Mouse (Mus musculus) forebrain, embryonic 10.5 days (tissue): ENCODE measurements around the gene Tex14. TPM values are rescaled to one million over a fixed set of nuclear protein-coding genes. Genes with fewer than 3 reads are reported as not detected.

ENCODE experiments used
- DNase-seq: peaks from one replicate; pipeline ENCODE4 v3.0.0-alpha.2; 2017; ENCODE audit warnings: low spot score; ENCODE audit errors: extremely low spot score
- H3K27ac ChIP-seq: fragments of 300-500 bp; sonication (generic); 2 replicates; pipeline ENCODE4 v1.5.1; 2016; ENCODE audit warnings: mild to moderate bottlenecking
- H3K27me3 ChIP-seq: fragments of 300-500 bp; sonication (generic); 2 replicates; pipeline ENCODE4 v1.6.1; 2016; ENCODE audit warnings: mild to moderate bottlenecking; ENCODE audit not compliant: poor library complexity, severe bottlenecking
- H3K36me3 ChIP-seq: fragments of 300-500 bp; sonication (generic); replicated peaks from 2 replicates; pipeline ENCODE4 v1.6.1; 2016; ENCODE audit warnings: mild to moderate bottlenecking, moderate library complexity
- H3K4me1 ChIP-seq: fragments of 300-500 bp; sonication (generic); 2 replicates; pipeline ENCODE4 v1.6.1; 2016
- H3K4me3 ChIP-seq: fragments of 300-500 bp; sonication (generic); 2 replicates; pipeline ENCODE4 v1.5.1; 2016; ENCODE audit warnings: mild to moderate bottlenecking, moderate library complexity
- H3K9me3 ChIP-seq: fragments of 300-500 bp; sonication (generic); 2 replicates; pipeline ENCODE4 v1.6.1; 2016; ENCODE audit warnings: mild to moderate bottlenecking, moderate library complexity
- WGBS: fragments of 180-500 bp; shearing (Covaris S2); methylation state at CpG from one replicate; pipeline ENCODE4 v1.1.7; 2016; 5-methylcytosine and 5-hydroxymethylcytosine counted together
- polyA plus RNA-seq: library from polyadenylated mRNA; unstranded; fragments of >200 nt; fragmentation: Nextera tagmentation; extraction: Ambion mirVana; gene quantifications from 2 replicates; pipeline ENCODE4 v1.2.1, GENCODE M21; 2016

Gene Tex14
- polyA plus RNA-seq, 1 experiment from 2014 or later = not detected

DNA sequence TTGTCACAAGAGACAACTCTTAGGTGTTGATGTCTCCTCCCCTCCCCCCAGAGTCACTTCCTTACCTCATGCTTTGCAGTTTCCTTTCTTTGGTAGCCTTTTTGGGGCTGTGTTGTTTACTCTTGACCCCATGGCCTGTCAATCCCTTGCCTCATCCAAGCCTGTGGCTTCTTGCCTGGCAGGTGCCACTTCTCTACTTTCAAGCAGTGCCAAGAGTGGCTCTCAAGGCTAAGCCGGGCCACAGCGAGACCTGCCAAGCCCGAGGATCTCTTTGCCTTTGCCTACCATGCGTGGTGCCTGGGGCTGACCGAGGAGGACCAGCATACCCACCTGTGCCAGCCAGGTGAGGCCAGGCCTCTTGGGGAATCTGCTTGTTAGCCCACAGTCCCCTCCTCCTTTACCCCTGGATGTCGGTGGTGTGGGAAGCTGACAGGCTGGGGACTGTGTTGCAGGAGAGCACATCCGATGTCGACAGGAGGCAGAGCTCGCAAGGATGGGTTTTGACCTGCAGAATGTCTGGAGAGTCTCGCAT is 195.5 kb downstream of the Tex14 start:
- DNase-seq = no peak
- WGBS = 95% methylated on average over 10 of the region's 10 CpGs
- Histone ChIP-seq H3K36me3 (peaks cover 92% of the 10 kb centered on the region), H3K4me3 (no peak overlapping the region), H3K27ac (no peak overlapping the region), H3K9me3 (no peaks in the 10 kb centered on the region), H3K4me1 (peaks cover 22% of the 10 kb centered on the region), H3K27me3 (no peaks in the 10 kb centered on the region)

DNA sequence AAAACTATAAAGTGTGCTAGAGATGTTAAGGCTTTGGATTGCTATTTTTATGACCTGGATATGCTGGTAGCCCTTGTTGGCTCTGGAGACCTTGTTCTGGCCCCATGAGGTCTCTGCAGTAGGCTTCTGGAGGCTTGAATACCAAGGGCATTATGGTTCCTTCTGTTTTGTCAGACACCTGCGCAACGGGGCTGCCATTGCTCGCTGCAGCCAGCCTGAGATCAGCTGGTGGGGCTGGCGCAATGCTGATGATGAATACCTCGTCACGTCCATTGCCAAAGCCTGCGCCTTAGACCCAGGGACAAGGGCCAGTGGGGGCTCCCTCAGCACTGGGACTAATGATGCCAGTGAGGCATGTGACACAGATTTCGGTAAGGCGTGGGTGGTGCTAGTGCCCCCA is 197.4 kb downstream of the Tex14 start:
- DNase-seq = no peak
- Histone ChIP-seq H3K36me3 (peaks cover 100% of the 10 kb centered on the region), H3K4me3 (no peak overlapping the region), H3K4me1 (peaks cover 4% of the 10 kb centered on the region), H3K27ac (no peak overlapping the region), H3K9me3 (no peaks in the 10 kb centered on the region), H3K27me3 (no peaks in the 10 kb centered on the region)
- 96% methylated on average over 9 of the region's 9 CpGs for WGBS

- H3K27me3 ChIP-seq = no peaks in the 10 kb centered on the region
- H3K4me3 ChIP-seq = no peak overlapping the region
- WGBS = 99% methylated on average over 2 of the region's 2 CpGs
- H3K36me3 ChIP-seq = peaks cover 100% of the 10 kb centered on the region
- H3K27ac ChIP-seq = no peak overlapping the region
- DNase-seq = no peak
- no peaks in the 10 kb centered on the region for H3K9me3 ChIP-seq
- H3K4me1 ChIP-seq = no peaks in the 10 kb centered on the region
Observed at GRCm38 (mm10) chr11:87603571-87603970, 198.7 kb downstream of the Tex14 start.

Other genes with a start within 250 kb of the Tex14 start
- 4.7 and 5.2 TPM in 2 replicates for gene Ppm1e, start 46.0 kb upstream of the Tex14 start, polyA plus RNA-seq
- gene Rad51c, start 111 bp upstream of the Tex14 start, polyA plus RNA-seq = 13.3 and 15.1 TPM in 2 replicates
- gene Gm11492, start 161.6 kb downstream of the Tex14 start, polyA plus RNA-seq = not detected in 2 replicates
- gene Sept4, start 163.8 kb downstream of the Tex14 start, polyA plus RNA-seq = 7.6 and 8.1 TPM in 2 replicates
- gene Mtmr4, start 187.1 kb downstream of the Tex14 start, polyA plus RNA-seq = 62.4 and 66.2 TPM in 2 replicates
- 0.31 and 0.38 TPM in 2 replicates for gene Hsf5, start 212.1 kb downstream of the Tex14 start, polyA plus RNA-seq